Mouse (Mus musculus) thymus, adult 2 months (tissue): ENCODE measurements at regions not wholly inside any gene's neighbourhood (a gene's known extent, or its start where the extent isn't known, plus 50 kb on each side); places are given as distances from the start of the nearest gene placed in this dataset.

Source experiments
- CTCF ChIP-seq: fragments of 200-500 bp; IDR thresholded peaks from 2 replicates; pipeline ENCODE4 v1.5.1; 2012; ENCODE audit warnings: mild to moderate bottlenecking, control low read depth, low read length, moderate library complexity, borderline replicate concordance; ENCODE audit not compliant: control insufficient read depth, poor library complexity, insufficient read depth; ENCODE audit errors: extremely low read depth
- POLR2A ChIP-seq: fragments of 200-500 bp; IDR thresholded peaks from 2 replicates; pipeline ENCODE4 v1.6.1; 2012; ENCODE audit warnings: mild to moderate bottlenecking, low read length, control low read depth, moderate library complexity; ENCODE audit not compliant: control insufficient read depth, poor library complexity, insufficient read depth; ENCODE audit errors: extremely low read depth

DNA sequence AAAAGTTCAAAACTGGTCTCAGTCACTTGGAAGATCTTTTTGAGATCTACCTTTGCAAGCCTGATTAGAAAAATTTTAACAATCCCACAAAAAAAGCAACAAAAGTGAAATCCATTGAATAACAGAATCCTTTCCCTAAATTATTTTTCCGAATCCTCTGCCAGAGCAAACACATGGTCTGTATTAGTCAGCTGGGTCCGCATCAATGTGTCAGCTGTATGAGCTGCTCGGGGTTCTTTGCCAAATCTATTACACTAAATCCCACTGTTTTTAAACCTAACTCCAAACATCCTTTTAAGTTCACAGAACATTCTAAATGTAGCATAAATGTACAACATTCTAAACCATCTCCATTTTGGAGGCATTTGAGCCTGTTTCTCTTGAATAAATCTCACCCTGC, 255.1 kb upstream of the Hsf2 start:
- TF ChIP-seq CTCF (no peak), POLR2A (no peak)
